Mouse (Mus musculus): ENCODE results near the gene Clec1b. TPM values are rescaled to one million over a fixed set of nuclear protein-coding genes. Genes with fewer than 3 reads are reported as not detected.

Clec1b gene
- polyA plus RNA-seq, 1 experiment from 2014 or later: 1.2 TPM

Other genes starting within 250 kb of the Clec1b start
- 0.85 and 1.1 TPM in 2 replicates for gene Clec2d, start 216.7 kb upstream of the Clec1b start, polyA plus RNA-seq (2015; fragmentation: Nextera tagmentation; extraction: Ambion mirVana)
- gene Cd69, start 121.9 kb upstream of the Clec1b start, polyA plus RNA-seq (2015; fragmentation: Nextera tagmentation; extraction: Ambion mirVana): 0.40 and 0.59 TPM in 2 replicates
- gene 4922502D21Rik, start 65.5 kb upstream of the Clec1b start, polyA plus RNA-seq (2015; fragmentation: Nextera tagmentation; extraction: Ambion mirVana): not detected in 2 replicates
- 1.9 and 2.6 TPM in 2 replicates for gene Clec12a, start 54.6 kb upstream of the Clec1b start, polyA plus RNA-seq (2015; fragmentation: Nextera tagmentation; extraction: Ambion mirVana)
- gene Clec12b, start 11.4 kb upstream of the Clec1b start, polyA plus RNA-seq (2015; fragmentation: Nextera tagmentation; extraction: Ambion mirVana): 0.19 TPM in 1 of 2 replicates, not detected in the other
- gene Clec9a, start 11.6 kb downstream of the Clec1b start, polyA plus RNA-seq (2015; fragmentation: Nextera tagmentation; extraction: Ambion mirVana): 0.12 and 0.13 TPM in 2 replicates
- gene Clec1a, start 54.7 kb downstream of the Clec1b start, polyA plus RNA-seq (2015; fragmentation: Nextera tagmentation; extraction: Ambion mirVana): 2.9 and 3.6 TPM in 2 replicates
- 0.05 and 0.14 TPM in 2 replicates for gene Olr1, start 109.9 kb downstream of the Clec1b start, polyA plus RNA-seq (2015; fragmentation: Nextera tagmentation; extraction: Ambion mirVana)
- gene Tmem52b, start 115.3 kb downstream of the Clec1b start, polyA plus RNA-seq (2015; fragmentation: Nextera tagmentation; extraction: Ambion mirVana): 0.30 TPM in 1 of 2 replicates, not detected in the other
- gene Gabarapl1, start 135.9 kb downstream of the Clec1b start, polyA plus RNA-seq (2015; fragmentation: Nextera tagmentation; extraction: Ambion mirVana): 40.2 and 42.1 TPM in 2 replicates
- gene Klre1, start 180.6 kb downstream of the Clec1b start, polyA plus RNA-seq (2015; fragmentation: Nextera tagmentation; extraction: Ambion mirVana): not detected in 2 replicates
- gene Klrd1, start 194.5 kb downstream of the Clec1b start, polyA plus RNA-seq (2015; fragmentation: Nextera tagmentation; extraction: Ambion mirVana): 0.83 and 1.4 TPM in 2 replicates
- 0.22 and 0.45 TPM in 2 replicates for gene Klrk1, start 226.6 kb downstream of the Clec1b start, polyA plus RNA-seq (2015; fragmentation: Nextera tagmentation; extraction: Ambion mirVana)
- not detected in 2 replicates for gene Klrc3, start 246.0 kb downstream of the Clec1b start, polyA plus RNA-seq (2015; fragmentation: Nextera tagmentation; extraction: Ambion mirVana)